Comparison of ENCODE assay signal across 8 mouse cellular contexts in genomic region chr11:23307566-23307920, GRCm38 (mm10). TPM values are rescaled to one million over a fixed set of nuclear protein-coding genes. Genes with fewer than 3 reads are reported as not detected.
DNase-seq lines count a peak whose midpoint lies in the region; ATAC-seq and TF ChIP-seq lines count a peak whose summit lies in the region.

No protein-coding gene starts in this region.

- peak overlapping the region; percentile 83 for H3K4me2 ChIP-seq in heart, embryonic 12.5 days
- H3K4me2 ChIP-seq in CH12.LX (ENCODE audit: insufficient read depth, low read depth, poor library complexity, severe bottlenecking): peak overlapping the region; percentile 80
- H3K4me2 ChIP-seq in forebrain, embryonic 15.5 days (replicated peaks): peak overlapping the region; percentile 65
- H3K4me2 ChIP-seq in liver, postnatal 0 days (ENCODE audit: low read depth, low read length): peak overlapping the region; percentile 86

- peaks cover 3% of the 10 kb centered on the region for H3K36me3 ChIP-seq in heart, embryonic 12.5 days
- peaks cover 3 to 26% of the 10 kb centered on the region in 2 experiments for H3K36me3 ChIP-seq in CH12.LX (replicated peaks in 1 of 2; ENCODE audit: control insufficient read depth in 1 of 2, insufficient read depth in 1 of 2, low read length in 1 of 2)
- H3K36me3 ChIP-seq in forebrain, embryonic 15.5 days: no peaks in the 10 kb centered on the region
- H3K36me3 ChIP-seq in liver, postnatal 0 days (replicated peaks; ENCODE audit: insufficient read depth, low read length): peaks cover 5% of the 10 kb centered on the region; the same call in 1 of the 2 replicates

- peak overlapping the region; percentile 100 for H3K4me3 ChIP-seq in heart, embryonic 12.5 days
- peak overlapping the region; percentile 79 to 99 (median 83) for H3K4me3 ChIP-seq in CH12.LX (replicated peaks in 1 of 3; ENCODE audit: low read depth in 2 of 3, low read length in 2 of 3, poor library complexity in 1 of 3)
- peak overlapping the region; percentile 98 for H3K4me3 ChIP-seq in forebrain, embryonic 15.5 days
- H3K4me3 ChIP-seq in liver, postnatal 0 days (ENCODE audit: low read depth, low read length): peak overlapping the region; percentile 84

- H3K4me1 ChIP-seq in heart, embryonic 12.5 days (replicated peaks): peaks cover 9% of the 10 kb centered on the region; the same call in 1 of the 2 replicates
- peaks cover 5 to 27% of the 10 kb centered on the region in 2 experiments; a peak in 3 of 4 replicates for H3K4me1 ChIP-seq in CH12.LX (ENCODE audit: control insufficient read depth in 1 of 2, insufficient read depth in 2 of 2)
- H3K4me1 ChIP-seq in forebrain, embryonic 15.5 days: peaks cover 17% of the 10 kb centered on the region
- H3K4me1 ChIP-seq in liver, postnatal 0 days (ENCODE audit: insufficient read depth): peaks cover 13% of the 10 kb centered on the region

- dilution Hi-C loops in CH12.LX (cut with MboI; ENCODE audit: extremely low pct_ligation_motif_present, extremely low pct_unique_long_range_greater_than_20kb, low sequenced_read_pairs): no loop called here

- intact Hi-C loops in gastrocnemius, postnatal 14 days (cut with DNase I; ENCODE audit: low total_unique reads): no loop called here

- H3K79me2 ChIP-seq in CH12.LX (replicated peaks; ENCODE audit: control insufficient read depth, extremely low read depth, insufficient read depth, poor library complexity, severe bottlenecking): peaks cover 54% of the 10 kb centered on the region

- H3K27me3 ChIP-seq in heart, embryonic 12.5 days (replicated peaks): no peaks in the 10 kb centered on the region
- H3K27me3 ChIP-seq in CH12.LX (replicated peaks): no peaks in the 10 kb centered on the region
- H3K27me3 ChIP-seq in forebrain, embryonic 15.5 days: no peaks in the 10 kb centered on the region
- H3K27me3 ChIP-seq in liver, postnatal 0 days (ENCODE audit: insufficient read depth, low read length): no peaks in the 10 kb centered on the region

- no peak for ATAC-seq in heart, embryonic 12.5 days (ENCODE audit: insufficient number of reproducible peaks, low FRiP score)
- no peak for ATAC-seq in forebrain, embryonic 15.5 days (replicated peaks)
- no peak for ATAC-seq in liver, postnatal 0 days

- H3K9ac ChIP-seq in heart, embryonic 12.5 days: peak overlapping the region; percentile 100
- peak overlapping the region; percentile 86 for H3K9ac ChIP-seq in CH12.LX (ENCODE audit: insufficient read depth, low read depth)
- H3K9ac ChIP-seq in forebrain, embryonic 15.5 days (replicated peaks): peak overlapping the region; percentile 93
- peak overlapping the region; percentile 99 for H3K9ac ChIP-seq in liver, postnatal 0 days (replicated peaks)

- no peaks in the 10 kb centered on the region for H3K9me3 ChIP-seq in heart, embryonic 12.5 days (replicated peaks)
- no peaks in the 10 kb centered on the region for H3K9me3 ChIP-seq in CH12.LX (replicated peaks; ENCODE audit: low read length)
- no peaks in the 10 kb centered on the region for H3K9me3 ChIP-seq in forebrain, embryonic 15.5 days
- no peaks in the 10 kb centered on the region for H3K9me3 ChIP-seq in liver, postnatal 0 days (ENCODE audit: low read length)

- H3K27ac ChIP-seq in heart, embryonic 12.5 days (ENCODE audit: poor library complexity, severe bottlenecking): peak overlapping the region; percentile 100
- no peak overlapping the region for H3K27ac ChIP-seq in CH12.LX (ENCODE audit: insufficient read depth, low read depth)
- peak overlapping the region; percentile 99 for H3K27ac ChIP-seq in forebrain, embryonic 15.5 days (replicated peaks)
- H3K27ac ChIP-seq in liver, postnatal 0 days (ENCODE audit: low read depth): peak overlapping the region; percentile 100

- TF ChIP-seq RAD21 in CH12.LX (IDR thresholded peaks at IDR 0.05; ENCODE audit: low read depth, low read length): no peak

- no peak for DNase-seq in heart, adult 8-10 months (ENCODE audit: low spot score)
- no peak for DNase-seq in CH12.LX (ENCODE audit: extremely low read depth)
- no peak for DNase-seq in liver, postnatal 0 days
- no peak for DNase-seq in gastrocnemius, postnatal 4 days (ENCODE audit: low spot score in 2 of 2)
- no peak for DNase-seq in layer of hippocampus, adult 18-20 months (ENCODE audit: low spot score in 2 of 2)
- no peak for DNase-seq in gastrocnemius, postnatal 14 days

- WGBS in heart, embryonic 12.5 days: 3% methylated on average over 6 of the region's 6 CpGs
- WGBS in forebrain, embryonic 15.5 days: 2% methylated on average over 6 of the region's 6 CpGs
- under 1% methylated on average over 6 of the region's 6 CpGs for WGBS in liver, postnatal 0 days (ENCODE audit: insufficient replicate concordance)

- TF ChIP-seq CTCF in CH12.LX (conservative IDR thresholded peaks at IDR 0.05 in 1 of 2, IDR thresholded peaks at IDR 0.05 in 1 of 2; ENCODE audit: low read depth in 2 of 2, low read length in 2 of 2): no peak
- TF ChIP-seq CTCF in liver, postnatal 0 days (IDR thresholded peaks at IDR 0.05; ENCODE audit: low read depth): no peak

- in situ Hi-C loops in CH12.LX (cut with MboI; ENCODE audit: low pct_ligation_motif_present, low pct_unique_long_range_greater_than_20kb, low sequenced_read_pairs): no loop called here

- no peak for TF ChIP-seq POLR2A in CH12.LX (IDR thresholded peaks at IDR 0.05; ENCODE audit: low read depth, low read length)

- TF ChIP-seq EP300 in CH12.LX (IDR thresholded peaks at IDR 0.05; ENCODE audit: low read length): no peak
- no peak for TF ChIP-seq EP300 in liver, postnatal 0 days (IDR thresholded peaks at IDR 0.05; ENCODE audit: low read depth)

TF ChIP-seq in CH12.LX, 34 proteins besides CTCF, POLR2A, EP300 and RAD21:
- no peak for TF ChIP-seq POLR2AphosphoS2 (IDR thresholded peaks at IDR 0.05; ENCODE audit: low read depth, low read length)
- TF ChIP-seq NELFE (IDR thresholded peaks at IDR 0.05; ENCODE audit: low read depth, low read length): no peak

RNA-seq across cellular contexts. Expression of gene Usp34, which starts 0.8 kb away (rescaled TPM):
- 19.2 and 24.3 TPM in 2 replicates for polyA plus RNA-seq in heart, embryonic 12.5 days (2016; fragmentation: Nextera tagmentation; extraction: Ambion mirVana)
- total RNA-seq in heart, adult 8-10 months (2022): 10 to 100 TPM; 34.8 to 41.3 (median 38.2) TPM
- total RNA-seq in CH12.LX (2012; rRNA removed): 45.4 and 47.5 TPM in 2 replicates
- 87.2 and 92.5 TPM in 2 replicates for total RNA-seq in CH12.LX (2014; rRNA removed)
- 57.4 and 65.4 TPM in 2 replicates for polyA plus RNA-seq in CH12.LX (2012; ENCODE audit: insufficient read length, low read depth)
- 31.1 and 32.6 TPM in 2 replicates for polyA plus RNA-seq in forebrain, embryonic 15.5 days (2015; fragmentation: Nextera tagmentation; extraction: Ambion mirVana)
- 5.6 and 6.6 TPM in 2 replicates for polyA plus RNA-seq in liver, postnatal 0 days (2015; fragmentation: Nextera tagmentation; extraction: Ambion mirVana)
- total RNA-seq in gastrocnemius, postnatal 4 days (2021): 10 to 100 TPM; 51.7 to 53.9 TPM
- total RNA-seq in layer of hippocampus, adult 18-20 months (2021): 10 to 100 TPM; 78.9 to 84.7 TPM
- total RNA-seq in gastrocnemius, postnatal 14 days (2021): 10 to 100 TPM; 31.6 to 31.7 TPM

RNA-seq across cellular contexts. Expression of gene Xpo1, which starts 51.7 kb away (rescaled TPM):
- polyA plus RNA-seq in heart, embryonic 12.5 days (2016; fragmentation: Nextera tagmentation; extraction: Ambion mirVana): 99.7 and 109 TPM in 2 replicates
- 10 to 100 TPM; 30.0 to 41.3 (median 37.9) TPM for total RNA-seq in heart, adult 8-10 months (2022)
- total RNA-seq in CH12.LX (2012; rRNA removed) (140 and 176 TPM in 2 replicates), CH12.LX (2014; rRNA removed) (295 and 333 TPM in 2 replicates)
- polyA plus RNA-seq in CH12.LX (2012; ENCODE audit: insufficient read length, low read depth): 199 and 246 TPM in 2 replicates
- 94.2 and 97.0 TPM in 2 replicates for polyA plus RNA-seq in forebrain, embryonic 15.5 days (2015; fragmentation: Nextera tagmentation; extraction: Ambion mirVana)
- polyA plus RNA-seq in liver, postnatal 0 days (2015; fragmentation: Nextera tagmentation; extraction: Ambion mirVana): 14.2 and 16.0 TPM in 2 replicates
- 10 to 100 TPM; 66.9 to 71.4 TPM for total RNA-seq in gastrocnemius, postnatal 4 days (2021)
- 10 to 100 TPM; 63.3 to 68.2 TPM for total RNA-seq in layer of hippocampus, adult 18-20 months (2021)
- total RNA-seq in gastrocnemius, postnatal 14 days (2021): 10 to 100 TPM; 24.7 to 34.2 TPM
